Mouse (Mus musculus) stomach, postnatal 0 days (tissue): Measurements from ENCODE around the gene Fzd9. TPM values are rescaled to one million over a fixed set of nuclear protein-coding genes. Genes with fewer than 3 reads are reported as not detected.

Source experiments
- ATAC-seq: fragments of 200-750 bp; cut with Nextera tagmentation; 2 replicates; pipeline ENCODE4 v1.8.0; 2017; ENCODE audit not compliant: low FRiP score, low TSS enrichment
- DNase-seq: peaks from one replicate; pipeline ENCODE4 v3.0.0-alpha.2; 2016; ENCODE audit warnings: low spot score
- H3K27ac ChIP-seq: fragments of 300-500 bp; sonication (generic); replicated peaks from 2 replicates; pipeline ENCODE4 v1.5.1; 2014; ENCODE audit warnings: mild to moderate bottlenecking, control low read depth
- H3K27me3 ChIP-seq: fragments of 300-500 bp; sonication (generic); 2 replicates; pipeline ENCODE4 v1.6.1; 2014; ENCODE audit warnings: low read length; ENCODE audit not compliant: control insufficient read depth, insufficient read depth
- H3K36me3 ChIP-seq: fragments of 300-500 bp; sonication (generic); 2 replicates; pipeline ENCODE4 v1.6.1; 2014; ENCODE audit warnings: low read length, mixed read lengths; ENCODE audit not compliant: control insufficient read depth, insufficient read depth
- H3K4me1 ChIP-seq: fragments of 300-500 bp; sonication (generic); replicated peaks from 2 replicates; pipeline ENCODE4 v1.6.1; 2014; ENCODE audit warnings: antibody characterized with exemption; ENCODE audit not compliant: control insufficient read depth, insufficient read depth
- H3K4me2 ChIP-seq: fragments of 300-500 bp; sonication (generic); replicated peaks from 2 replicates; pipeline ENCODE4 v1.6.1; 2014; ENCODE audit warnings: low read depth, mild to moderate bottlenecking, control low read depth, moderate library complexity
- H3K4me3 ChIP-seq: fragments of 300-500 bp; sonication (generic); 2 replicates; pipeline ENCODE4 v1.5.1; 2014; ENCODE audit warnings: low read depth, low read length, control low read depth
- H3K9ac ChIP-seq: fragments of 300-500 bp; sonication (generic); 2 replicates; pipeline ENCODE4 v1.6.1; 2014; ENCODE audit warnings: mild to moderate bottlenecking, low read length, control low read depth, mixed read lengths
- H3K9me3 ChIP-seq: fragments of 300-500 bp; sonication (generic); 2 replicates; pipeline ENCODE4 v1.6.1; 2016; ENCODE audit warnings: low read length; ENCODE audit not compliant: control insufficient read depth
- CTCF ChIP-seq: IDR thresholded peaks from 2 replicates; pipeline ENCODE4 v1.5.1; 2016; ENCODE audit warnings: antibody characterized with exemption, low read depth, mild to moderate bottlenecking, moderate library complexity
- EP300 ChIP-seq: optimal IDR thresholded peaks from 2 replicates; pipeline ENCODE3; 2016; ENCODE audit warnings: antibody characterized with exemption
- WGBS: fragments of 180-500 bp; shearing (Covaris S2); extraction: QIAGEN DNeasy Blood & Tissue Kit; methylation state at CpG from one replicate; pipeline ENCODE4 v1.1.7; 2014; 5-methylcytosine and 5-hydroxymethylcytosine counted together
- polyA plus RNA-seq: library from polyadenylated mRNA; unstranded; fragments of >200 nt; fragmentation: Nextera tagmentation; extraction: Ambion mirVana; gene quantifications from 2 replicates; pipeline ENCODE4 v1.2.1, GENCODE M21; 2015

Fzd9 gene
- polyA plus RNA-seq, 1 experiment from 2014 or later, result 0.42 TPM

- H3K27ac ChIP-seq, result no peak overlapping the region
- H3K9ac ChIP-seq, result no peak overlapping the region
- no peaks in the 10 kb centered on the region for H3K4me1 ChIP-seq
- 70% methylated on average over 3 of the region's 3 CpGs for WGBS
- ATAC-seq (no peak), DNase-seq (no peak)
- H3K36me3 ChIP-seq, result no peaks in the 10 kb centered on the region
- H3K4me3 ChIP-seq, result no peak overlapping the region
- H3K27me3 ChIP-seq, result no peaks in the 10 kb centered on the region
- H3K4me2 ChIP-seq, result no peak overlapping the region
- no peaks in the 10 kb centered on the region for H3K9me3 ChIP-seq
- TF ChIP-seq EP300 (no peak), CTCF (no peak)
Measured at GRCm38 (mm10) chr5:135285211-135285610, 34.2 kb upstream of the Fzd9 start.

GRCm38 (mm10) chr5:135280226-135280625 lies 29.2 kb upstream of the Fzd9 start:
- Histone ChIP-seq H3K9me3 (no peaks in the 10 kb centered on the region), H3K4me2 (no peak overlapping the region), H3K27me3 (no peaks in the 10 kb centered on the region; the same call in 1 of the 2 replicates), H3K27ac (no peak overlapping the region), H3K4me3 (no peak overlapping the region), H3K9ac (no peak overlapping the region), H3K36me3 (no peaks in the 10 kb centered on the region), H3K4me1 (no peaks in the 10 kb centered on the region)
- WGBS, result 60% methylated on average over 9 of the region's 9 CpGs
- TF ChIP-seq CTCF (no peak), EP300 (no peak)
- ATAC-seq (no peak), DNase-seq (no peak)

GRCm38 (mm10) chr5:135276597-135276996 lies 25.6 kb upstream of the Fzd9 start:
- Histone ChIP-seq H3K27ac (no peak overlapping the region), H3K4me3 (no peak overlapping the region), H3K36me3 (no peaks in the 10 kb centered on the region), H3K9me3 (no peaks in the 10 kb centered on the region), H3K4me2 (no peak overlapping the region), H3K4me1 (no peaks in the 10 kb centered on the region), H3K9ac (no peak overlapping the region), H3K27me3 (no peaks in the 10 kb centered on the region; the same call in 1 of the 2 replicates)
- ATAC-seq (no peak), DNase-seq (no peak)
- WGBS, result 9% methylated on average over 36 of the region's 36 CpGs
- TF ChIP-seq EP300 (no peak), CTCF (no peak)

GRCm38 (mm10) chr5:135274663-135275396 lies 23.8 kb upstream of the Fzd9 start:
- Histone ChIP-seq H3K9me3 (no peaks in the 10 kb centered on the region), H3K4me3 (no peak overlapping the region), H3K27me3 (no peaks in the 10 kb centered on the region; the same call in 1 of the 2 replicates), H3K27ac (no peak overlapping the region; the same call in 1 of the 2 replicates), H3K4me2 (peak overlapping the region; percentile 21; the same call in 1 of the 2 replicates), H3K9ac (no peak overlapping the region), H3K4me1 (no peaks in the 10 kb centered on the region), H3K36me3 (no peaks in the 10 kb centered on the region)
- TF ChIP-seq CTCF (no peak), EP300 (no peak)
- DNase-seq (no peak), ATAC-seq (no peak; the same call in 1 of the 2 replicates)
- 22% methylated on average over 15 of the region's 15 CpGs for WGBS

GRCm38 (mm10) chr5:135271563-135272165 lies 20.6 kb upstream of the Fzd9 start:
- Histone ChIP-seq H3K9me3 (no peaks in the 10 kb centered on the region), H3K4me2 (no peak overlapping the region), H3K36me3 (no peaks in the 10 kb centered on the region), H3K4me1 (no peaks in the 10 kb centered on the region), H3K27ac (no peak overlapping the region), H3K9ac (no peak overlapping the region), H3K4me3 (no peak overlapping the region), H3K27me3 (no peaks in the 10 kb centered on the region; the same call in 1 of the 2 replicates)
- 59% methylated on average over 12 of the region's 12 CpGs for WGBS
- TF ChIP-seq EP300 (no peak), CTCF (no peak)
- DNase-seq (no peak), ATAC-seq (no peak)

- Histone ChIP-seq H3K9me3 (no peaks in the 10 kb centered on the region), H3K4me1 (no peaks in the 10 kb centered on the region), H3K4me3 (no peak overlapping the region), H3K36me3 (no peaks in the 10 kb centered on the region), H3K27ac (no peak overlapping the region), H3K9ac (no peak overlapping the region), H3K4me2 (no peak overlapping the region), H3K27me3 (no peaks in the 10 kb centered on the region)
- TF ChIP-seq CTCF (no peak), EP300 (no peak)
- WGBS, result 86% methylated on average over 4 of the region's 4 CpGs
- no peak for ATAC-seq
- DNase-seq, result no peak
Measured at GRCm38 (mm10) chr5:135270361-135270760, 19.3 kb upstream of the Fzd9 start.
